Mouse (Mus musculus) kidney, postnatal 14 days (tissue): ENCODE measurements around the gene Nav2.

Experiments
- DNase-seq: peaks from one replicate; pipeline ENCODE4 v3.0.0; 2022; ENCODE audit warnings: mixed read lengths

The Nav2 gene

GRCm38 (mm10) chr7:48938190-48938589, 29.7 kb downstream of the Nav2 start:
- peak; percentile 23 for DNase-seq

DNA sequence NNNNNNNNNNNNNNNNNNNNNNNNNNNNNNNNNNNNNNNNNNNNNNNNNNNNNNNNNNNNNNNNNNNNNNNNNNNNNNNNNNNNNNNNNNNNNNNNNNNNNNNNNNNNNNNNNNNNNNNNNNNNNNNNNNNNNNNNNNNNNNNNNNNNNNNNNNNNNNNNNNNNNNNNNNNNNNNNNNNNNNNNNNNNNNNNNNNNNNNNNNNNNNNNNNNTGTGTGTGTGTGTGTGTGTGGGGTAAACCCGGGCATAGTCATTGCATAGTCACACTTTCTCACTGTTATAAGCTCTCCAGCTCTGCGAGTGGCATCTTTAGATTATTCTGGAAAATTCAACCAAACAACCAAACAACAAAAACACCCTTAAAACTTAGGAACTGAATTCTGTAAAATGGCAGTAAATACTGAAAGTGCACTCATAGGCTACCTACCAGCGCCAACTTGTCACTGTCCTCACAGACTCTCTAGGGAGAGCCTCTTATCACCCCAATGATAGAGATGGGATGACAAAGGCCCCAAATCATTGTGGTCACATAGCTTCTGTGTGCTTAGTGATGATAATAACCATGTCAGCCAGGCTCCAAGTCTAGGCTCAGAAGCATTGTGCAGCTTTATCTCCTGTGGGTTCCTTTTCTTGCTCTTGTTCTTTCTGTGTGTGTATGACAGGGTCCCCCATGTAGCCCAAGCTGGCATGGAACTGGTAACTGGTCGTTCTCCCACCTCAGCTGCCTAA, 40.0 kb downstream of the Nav2 start:
- no peak for DNase-seq

- DNase-seq, result no peak
These were observed 46.0 kb downstream of the Nav2 start for GRCm38 (mm10) chr7:48954501-48954900.

DNA sequence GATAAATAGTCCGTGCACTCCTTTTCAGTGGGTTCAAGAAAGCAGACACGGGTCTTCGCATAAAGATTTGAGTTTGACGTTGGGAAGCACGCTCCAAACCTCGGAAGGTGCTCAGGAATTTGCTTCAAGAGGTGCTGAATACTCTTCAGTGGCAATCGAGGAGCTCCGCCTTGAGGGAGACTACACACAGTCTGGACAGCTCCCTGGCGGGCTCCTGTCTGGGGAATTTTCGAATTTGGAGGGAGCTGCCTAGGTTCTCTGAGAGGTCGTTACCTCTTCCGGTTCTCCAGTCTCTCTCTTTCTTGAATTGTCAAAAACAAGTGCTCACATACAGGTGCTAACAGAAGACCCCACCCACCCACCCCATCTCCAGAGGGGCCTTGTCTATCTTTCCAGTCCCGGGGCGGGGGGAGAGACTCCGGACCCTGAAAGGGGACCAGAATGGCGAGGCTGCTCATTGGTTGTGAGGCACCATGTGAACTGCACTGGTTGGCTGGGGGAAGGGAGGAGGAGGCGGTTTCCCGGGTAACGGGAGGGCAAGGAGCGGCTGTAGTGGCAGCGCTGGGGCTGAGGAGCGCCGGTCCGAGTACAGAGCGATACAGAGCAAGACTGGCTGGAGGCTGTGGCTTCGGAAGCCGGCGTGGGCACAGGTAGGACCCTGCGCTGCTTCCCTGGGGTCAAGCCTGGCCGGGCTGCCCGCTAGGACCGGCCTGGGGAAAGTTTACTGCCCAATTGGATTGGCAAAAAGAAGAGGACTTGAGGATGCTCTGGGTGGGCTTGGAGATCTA, 50.2 kb downstream of the Nav2 start:
- peak; percentile 73 for DNase-seq

- DNase-seq, result no peak
These were observed 50.8 kb downstream of the Nav2 start for GRCm38 (mm10) chr7:48959316-48959661.

- DNase-seq, result no peak
These were observed 51.6 kb downstream of the Nav2 start for GRCm38 (mm10) chr7:48960152-48960551.

DNA sequence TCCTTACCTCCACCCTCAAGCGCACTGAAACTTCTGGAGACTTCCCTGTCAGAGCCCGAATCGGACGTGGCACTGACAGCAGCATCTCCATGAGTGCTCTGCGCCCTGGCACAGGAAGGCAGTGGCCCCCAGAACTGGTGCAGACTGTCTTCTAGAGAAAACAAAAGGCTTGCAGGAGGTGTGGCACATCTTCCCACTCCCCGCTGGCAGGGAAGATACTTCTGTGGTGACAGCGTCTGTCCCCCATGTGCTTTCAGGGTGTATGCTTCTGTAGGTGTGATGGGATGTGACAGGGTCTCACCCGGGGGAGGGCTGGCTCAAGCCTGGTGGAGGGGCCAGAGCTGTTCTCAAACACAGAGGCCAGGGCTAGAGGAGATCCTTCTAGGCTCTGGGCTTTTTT, 53.0 kb downstream of the Nav2 start:
- no peak for DNase-seq

DNA sequence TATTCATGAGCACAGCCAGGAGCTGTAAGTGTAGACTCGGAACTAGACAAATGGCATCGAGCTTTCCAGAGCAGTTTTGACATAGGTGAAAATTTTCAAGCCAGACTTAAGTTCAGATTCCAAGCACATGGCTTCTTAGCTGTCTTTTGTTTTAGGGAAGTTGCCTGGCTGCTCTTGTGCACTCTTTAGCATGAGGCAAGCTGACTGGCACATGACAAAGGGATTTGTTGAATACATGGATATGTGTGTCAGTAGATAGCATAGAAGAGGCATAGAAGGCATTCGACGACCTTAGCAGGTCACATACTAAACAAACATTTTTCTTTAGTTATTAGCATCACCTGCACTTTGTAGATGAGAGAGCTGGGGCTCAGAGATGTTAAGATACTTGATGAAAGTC, 53.4 kb downstream of the Nav2 start:
- no peak for DNase-seq

DNA sequence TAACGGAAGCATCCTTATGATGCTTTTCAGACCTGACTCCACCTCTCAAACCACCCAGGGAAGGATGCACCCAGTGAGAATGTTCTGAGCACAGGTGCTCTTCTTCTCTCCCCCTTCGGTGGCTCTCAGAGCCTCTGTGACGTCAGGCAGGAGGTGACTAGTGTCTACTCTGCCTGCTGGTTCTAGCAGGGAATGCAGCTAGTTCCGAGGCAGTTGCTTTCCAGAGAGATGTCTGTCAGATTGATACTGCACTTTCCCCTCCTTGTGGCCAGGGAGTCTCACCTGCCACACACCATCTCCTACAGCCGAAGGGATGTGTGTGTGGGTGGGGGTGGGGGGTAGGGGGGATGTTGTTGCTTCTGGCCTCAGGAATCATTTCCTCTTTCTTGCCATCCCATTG, 54.6 kb downstream of the Nav2 start:
- DNase-seq, result no peak

DNA sequence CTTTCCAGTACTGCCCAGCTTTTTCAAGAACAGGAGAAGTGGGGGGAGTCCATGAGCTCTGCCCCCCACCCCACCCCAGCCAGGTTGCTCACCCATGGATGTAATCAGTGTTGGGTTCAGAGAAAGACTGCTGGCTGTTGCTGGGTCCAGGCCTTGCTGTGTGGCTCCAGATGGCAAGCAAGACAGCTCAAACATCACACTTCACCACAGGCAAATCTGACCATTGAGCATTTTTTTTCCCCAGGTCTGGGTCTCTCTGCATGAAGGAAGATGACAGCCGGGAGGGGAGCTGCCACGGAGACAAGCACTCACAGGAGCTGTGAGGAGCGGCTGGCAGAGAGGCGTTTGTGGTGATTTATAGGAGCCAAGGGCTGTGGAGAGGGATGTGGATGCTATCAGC, 55.0 kb downstream of the Nav2 start:
- DNase-seq, result no peak

GRCm38 (mm10) chr7:48965796-48966512, 57.4 kb downstream of the Nav2 start:
- DNase-seq, result no peak

DNA sequence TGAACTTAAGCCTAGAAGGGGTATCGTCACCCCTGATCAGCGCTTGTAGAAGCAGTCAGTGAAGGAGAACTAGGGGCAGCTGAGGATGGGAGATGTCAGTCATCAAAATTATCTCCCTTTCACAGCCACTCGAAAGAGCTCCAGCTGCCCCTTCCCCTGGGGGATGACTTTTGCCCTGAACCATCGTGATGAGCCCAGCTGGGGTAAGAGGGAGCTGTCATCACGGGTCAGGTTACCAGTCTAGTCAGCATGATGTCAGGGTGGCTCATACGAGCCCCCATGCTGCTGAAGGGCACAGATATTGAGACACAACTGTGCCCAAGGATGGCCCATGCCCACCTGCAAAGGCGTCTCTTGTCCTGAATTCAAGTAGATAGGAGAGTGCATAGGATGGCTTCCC, 72.5 kb downstream of the Nav2 start:
- DNase-seq, result no peak

GRCm38 (mm10) chr7:48981814-48982213, 73.3 kb downstream of the Nav2 start:
- DNase-seq, result no peak

DNA sequence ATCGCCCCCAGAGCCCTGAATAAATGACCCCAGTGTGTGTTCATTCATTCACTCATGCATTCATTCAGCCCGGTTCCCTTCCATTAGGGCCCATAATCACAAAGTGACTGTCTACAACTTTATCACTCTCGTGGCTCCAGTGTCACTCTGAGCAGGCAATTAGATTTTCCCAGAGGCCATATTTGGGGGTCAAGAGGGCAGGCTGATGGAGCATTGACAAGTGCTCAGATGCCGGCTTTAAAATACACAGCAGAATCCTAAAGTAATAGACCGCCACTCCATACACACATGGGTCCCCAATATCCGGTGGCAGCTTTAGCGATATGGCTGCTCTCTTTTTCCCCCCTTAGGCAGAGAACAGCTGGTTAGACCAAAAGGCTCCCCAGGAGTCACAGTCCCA, 74.1 kb downstream of the Nav2 start:
- no peak for DNase-seq

DNA sequence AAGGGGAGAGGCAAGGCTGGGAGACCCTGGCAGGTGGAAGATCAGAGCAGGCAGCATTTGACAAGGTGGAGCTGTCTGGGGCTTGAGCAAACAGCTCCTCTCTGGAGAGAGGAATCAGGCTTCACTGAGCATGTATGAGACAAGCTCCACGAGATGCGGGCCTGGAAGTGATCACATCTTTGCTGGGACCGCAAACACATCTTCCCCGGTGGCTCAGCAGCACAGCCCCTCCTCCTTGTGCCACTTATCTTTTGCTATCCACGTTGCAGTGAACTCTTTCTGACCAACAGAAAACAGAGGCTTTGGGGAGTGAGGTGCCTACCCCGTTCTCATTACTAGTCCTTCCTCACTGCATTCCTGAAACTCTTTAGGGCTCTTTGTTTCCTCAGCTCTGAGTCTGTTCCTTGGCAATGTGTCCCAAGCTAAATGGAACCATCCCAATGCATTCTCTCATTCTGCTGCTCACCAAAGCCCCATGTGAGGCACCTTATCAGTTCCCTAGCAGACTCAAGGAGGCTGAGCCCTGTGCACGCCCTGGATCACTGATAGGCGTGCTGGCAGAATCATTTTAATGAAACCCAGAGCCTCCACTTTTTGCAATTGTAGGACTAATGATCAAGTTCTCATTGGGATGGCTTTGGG, 83.5 kb downstream of the Nav2 start:
- no peak for DNase-seq

DNA sequence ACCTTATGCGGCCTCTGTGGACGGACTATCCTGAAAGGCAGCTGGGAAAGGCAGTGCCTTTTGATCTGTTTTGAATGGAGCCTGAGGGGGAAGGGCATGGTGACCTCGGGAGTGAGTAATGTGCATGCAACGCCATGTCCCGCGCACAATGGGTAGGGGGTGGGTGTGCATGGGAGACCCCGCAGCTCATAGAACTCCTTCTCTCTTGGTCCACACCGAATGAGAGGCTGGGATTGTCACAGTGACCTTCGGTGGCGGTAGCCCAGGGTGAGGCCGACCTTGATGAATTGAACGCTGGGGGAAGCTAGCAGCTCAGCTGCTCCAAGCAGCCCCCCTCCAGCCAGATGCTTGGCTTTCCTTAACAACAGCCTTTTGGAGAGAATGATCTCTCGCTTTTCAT, 86.7 kb downstream of the Nav2 start:
- no peak for DNase-seq

DNA sequence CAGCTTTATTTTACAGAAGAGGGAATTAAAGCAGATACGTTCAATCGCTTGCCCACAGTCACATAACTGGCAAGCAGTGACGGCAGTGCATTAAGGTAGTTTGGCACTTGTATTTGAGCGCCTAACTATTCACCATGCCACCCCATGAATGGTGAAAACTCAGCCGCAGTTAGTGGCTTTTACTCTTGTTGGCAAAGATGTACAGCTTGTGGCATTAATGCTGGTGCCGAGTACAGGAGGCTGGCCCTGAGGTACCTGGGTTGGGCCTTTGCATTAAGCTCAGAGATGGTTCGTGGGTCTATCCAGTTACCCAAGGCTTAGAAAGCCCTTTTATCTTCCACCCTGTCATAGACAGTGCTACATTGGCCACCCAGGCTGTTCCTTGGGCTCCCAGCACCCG, 87.2 kb downstream of the Nav2 start:
- DNase-seq, result no peak

GRCm38 (mm10) chr7:48996829-48997228, 88.3 kb downstream of the Nav2 start:
- DNase-seq, result peak; percentile 25

GRCm38 (mm10) chr7:48998097-48998496, 89.6 kb downstream of the Nav2 start:
- no peak for DNase-seq

DNA sequence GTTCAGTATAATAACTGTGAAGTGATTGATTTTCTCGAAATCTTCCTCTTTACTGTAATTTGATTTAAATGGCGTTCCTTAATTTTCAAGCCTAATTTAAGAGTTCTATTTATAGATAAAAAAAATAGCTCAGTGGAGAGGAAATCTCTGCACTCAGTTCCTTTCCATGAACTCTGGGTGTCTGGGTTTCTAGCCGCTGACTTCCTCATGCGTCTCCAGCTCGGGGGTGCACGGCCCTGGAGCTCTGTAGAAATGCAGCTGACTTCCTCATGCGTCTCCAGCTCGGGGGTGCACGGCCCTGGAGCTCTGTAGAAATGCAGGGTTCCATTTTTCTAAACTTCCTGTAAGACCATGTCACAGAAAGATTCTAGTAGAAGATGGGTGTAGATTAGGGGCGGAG, 90.1 kb downstream of the Nav2 start:
- peak; percentile 21 for DNase-seq

DNA sequence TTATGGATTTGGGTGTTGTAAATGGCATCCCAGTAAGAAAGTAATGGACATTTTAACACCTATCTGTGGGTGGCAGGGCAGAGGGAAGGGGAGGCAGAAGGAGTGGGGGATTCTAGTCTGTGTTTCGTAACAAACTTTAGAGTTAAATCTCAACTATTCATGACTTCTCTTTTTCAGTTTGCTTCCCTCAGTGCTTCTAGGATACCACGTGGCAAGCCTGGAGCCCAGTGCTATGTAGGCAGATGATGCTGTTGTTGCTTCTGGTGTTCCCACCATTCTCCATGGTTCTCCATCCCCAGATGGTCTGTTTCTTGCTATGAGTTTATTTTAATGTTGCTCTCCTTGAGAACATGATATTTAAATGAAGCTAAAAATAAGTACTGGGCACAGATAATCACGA, 92.3 kb downstream of the Nav2 start:
- DNase-seq, result no peak

DNA sequence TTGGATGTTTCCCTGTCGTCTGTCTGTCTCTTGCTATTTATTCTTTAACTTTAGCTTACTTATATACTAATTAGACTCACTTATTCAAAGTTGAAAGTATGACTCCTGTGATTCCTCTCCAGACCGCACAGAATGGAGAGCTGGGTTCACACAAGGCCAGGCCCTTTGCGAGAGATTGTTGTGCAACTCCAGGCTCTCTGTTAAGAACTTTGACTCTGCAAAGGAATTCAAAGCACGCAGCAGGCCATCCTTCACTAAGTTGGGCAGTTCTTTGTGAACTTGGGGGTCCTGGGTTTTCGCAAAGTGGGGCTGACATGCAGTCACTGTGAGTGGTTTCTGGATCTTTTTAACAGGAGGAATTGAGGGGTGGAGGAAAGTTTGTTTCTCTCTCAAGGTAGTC, 95.9 kb downstream of the Nav2 start:
- peak; percentile 71 for DNase-seq

DNA sequence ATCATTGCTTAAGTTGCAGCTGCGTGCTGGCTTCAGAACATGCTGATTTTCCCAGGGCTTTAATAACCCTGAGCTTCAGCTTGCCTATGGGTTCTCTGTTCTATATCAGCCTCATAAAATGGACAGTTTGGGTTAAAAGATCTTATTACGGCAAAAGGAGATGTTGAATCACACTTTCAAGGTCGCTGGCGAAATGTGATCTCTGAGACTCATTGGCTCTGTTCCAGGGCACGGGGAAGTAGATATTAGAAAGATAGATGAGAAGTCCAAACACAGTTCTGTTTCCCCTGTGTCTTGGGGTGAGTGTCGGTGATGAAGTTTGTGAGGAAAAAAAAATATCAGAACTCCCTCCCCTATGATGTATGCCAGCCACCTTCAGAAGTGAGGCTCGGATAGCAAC, 98.4 kb downstream of the Nav2 start:
- no peak for DNase-seq

GRCm38 (mm10) chr7:49010739-49011138, 102.2 kb downstream of the Nav2 start:
- DNase-seq, result no peak
